Mouse (Mus musculus): ENCODE data around the gene Usp9x. TPM values are rescaled to one million over a fixed set of nuclear protein-coding genes. Genes with fewer than 3 reads are reported as not detected.

Gene Usp9x
- total RNA-seq (2014; rRNA removed) (238 and 345 TPM in 2 replicates), polyA plus RNA-seq (2015; fragmentation: Nextera tagmentation; extraction: Ambion mirVana) (15.1 and 25.7 TPM in 2 replicates)

DNA sequence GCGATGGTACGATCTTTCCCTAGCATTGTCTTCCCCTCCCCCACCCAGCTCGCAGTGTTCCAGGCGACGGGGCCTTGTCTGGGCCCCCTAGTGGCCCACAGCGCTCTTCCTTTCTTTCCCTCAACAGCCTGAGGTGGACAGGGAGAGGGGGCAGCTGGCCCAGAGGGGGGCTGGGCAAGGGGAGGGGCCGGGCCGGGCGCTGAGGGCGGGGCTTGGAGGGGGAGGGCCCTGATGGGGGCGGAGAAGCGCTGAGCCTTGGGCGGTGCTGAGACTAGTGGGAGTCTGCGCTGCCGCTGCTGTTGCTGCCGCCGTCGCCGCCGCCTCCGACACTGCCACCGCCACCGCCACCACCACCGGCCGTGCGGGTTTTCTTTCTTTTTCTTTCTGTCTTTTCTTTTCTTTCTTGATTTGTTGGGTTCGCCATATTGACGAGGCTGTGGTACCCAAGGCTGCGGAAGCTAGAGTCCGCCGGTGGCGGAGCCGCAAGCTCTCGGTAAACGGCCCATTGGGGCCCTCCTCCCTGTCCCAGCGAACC lies at the start of gene Usp9x:
Gene Usp9x, plus strand, starts transcription at position 258 of the 535 bp plus-strand sequence.
- no peaks in the 10 kb centered on the region for H3K4me1 ChIP-seq (ENCODE audit: insufficient read depth)
- 25% methylated on average over 30 of the region's 36 CpGs for WGBS
- ATAC-seq = peak; percentile 84

DNA sequence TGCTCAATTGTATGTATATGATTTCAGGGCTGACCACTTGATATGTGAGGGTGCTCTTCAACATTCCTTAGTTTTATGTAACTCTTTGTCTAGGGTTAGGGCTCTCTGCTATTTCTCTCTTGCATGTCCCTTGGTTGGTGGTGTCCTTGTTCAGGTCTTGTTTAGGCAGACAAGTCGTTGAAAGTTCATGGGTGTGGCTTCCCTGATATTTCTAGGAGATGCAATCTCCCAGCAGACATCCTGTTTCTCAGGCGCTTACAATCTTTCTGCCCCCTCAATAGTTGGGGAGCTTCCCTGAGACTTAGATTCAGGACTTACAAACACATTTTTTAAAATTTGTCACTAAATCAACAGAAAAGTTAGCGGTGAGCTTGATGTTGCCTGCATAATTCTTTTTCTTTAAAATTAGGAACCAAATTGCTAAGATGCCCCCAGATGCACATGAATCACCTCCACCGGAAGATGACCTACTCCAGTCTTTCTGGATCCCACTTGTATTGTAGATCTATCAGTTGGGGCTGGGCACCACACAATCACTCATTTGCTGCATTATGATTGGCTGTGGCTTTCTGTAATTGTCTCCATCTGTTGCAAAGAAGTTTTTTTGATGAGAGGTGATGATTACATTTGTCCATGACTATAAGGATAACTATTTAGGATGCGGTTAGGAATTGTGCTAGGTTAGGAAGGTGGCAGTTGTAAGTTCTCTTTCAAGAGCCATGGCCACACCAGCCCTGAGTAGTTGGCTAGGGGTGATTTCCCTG lies 48.6 kb upstream of the Usp9x start:
- Histone ChIP-seq H3K4me2 (ENCODE audit: low read depth) (no peak overlapping the region), H3K36me3 (ENCODE audit: insufficient read depth) (no peaks in the 10 kb centered on the region), H3K27ac (ENCODE audit: low read depth, low read length) (no peak overlapping the region), H3K4me1 (ENCODE audit: insufficient read depth) (no peaks in the 10 kb centered on the region), H3K4me3 (ENCODE audit: low read depth, low read length) (no peak overlapping the region), H3K9ac (no peak overlapping the region), H3K9me3 (ENCODE audit: low read length) (no peaks in the 10 kb centered on the region), H3K27me3 (ENCODE audit: insufficient read depth, low read length) (no peaks in the 10 kb centered on the region)
- ATAC-seq (no peak), DNase-seq (no peak)
- TF ChIP-seq CTCF (IDR thresholded peaks at IDR 0.05; ENCODE audit: low read depth) = no peak
- 84% methylated on average over 5 of the region's 5 CpGs for WGBS

More for the DNA sequence above, at the start of gene Usp9x:
- H3K9me3 ChIP-seq (ENCODE audit: low read length) = no peaks in the 10 kb centered on the region
- peak; percentile 93 for DNase-seq
- no peaks in the 10 kb centered on the region for H3K36me3 ChIP-seq (ENCODE audit: insufficient read depth)
- peak within 1 kb of the TSS; percentile 49 for H3K4me2 ChIP-seq (ENCODE audit: low read depth)
- peak within 1 kb of the TSS; percentile 84 for H3K9ac ChIP-seq
- H3K27me3 ChIP-seq (ENCODE audit: insufficient read depth, low read length) = no peaks in the 10 kb centered on the region
- peak; percentile 72 for TF ChIP-seq CTCF (IDR thresholded peaks at IDR 0.05; ENCODE audit: low read depth)
- peak within 1 kb of the TSS; percentile 96 for H3K27ac ChIP-seq (ENCODE audit: low read depth, low read length)
- H3K4me3 ChIP-seq (ENCODE audit: low read depth, low read length) = peak within 1 kb of the TSS; percentile 62

DNA sequence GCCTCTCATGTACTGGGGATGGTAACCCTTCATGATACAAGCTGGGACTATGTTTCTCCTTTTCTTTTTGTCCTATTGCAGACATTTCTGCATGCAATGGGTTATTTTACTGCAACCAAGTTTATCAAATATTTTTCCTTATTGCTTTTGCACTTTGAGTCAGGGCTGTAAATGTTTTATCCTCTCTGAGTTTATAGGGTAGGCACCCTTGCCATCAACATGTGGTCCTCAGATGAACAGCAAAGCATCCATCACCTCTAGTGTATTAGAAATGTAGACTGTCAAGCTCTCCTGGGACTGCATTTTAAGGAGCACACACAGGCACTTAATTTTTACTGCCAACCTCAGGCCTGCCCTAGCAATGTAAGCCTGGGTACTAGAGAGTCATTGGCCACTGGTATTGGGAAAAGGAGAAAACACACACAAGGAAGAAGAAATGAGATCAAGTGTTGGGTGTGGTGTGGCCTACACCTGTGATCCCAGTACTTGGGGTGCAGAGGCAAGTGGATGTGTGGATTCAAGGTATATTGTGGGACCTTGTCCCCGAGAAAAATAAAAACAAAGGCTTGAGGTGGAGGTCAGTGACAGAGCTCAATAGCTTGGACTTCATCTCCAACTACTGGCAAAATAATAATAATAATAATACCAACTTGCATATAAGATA lies 46.6 kb upstream of the Usp9x start:
- Histone ChIP-seq H3K9me3 (ENCODE audit: low read length) (no peaks in the 10 kb centered on the region), H3K4me3 (ENCODE audit: low read depth, low read length) (no peak overlapping the region), H3K9ac (no peak overlapping the region), H3K27ac (ENCODE audit: low read depth, low read length) (no peak overlapping the region), H3K27me3 (ENCODE audit: insufficient read depth, low read length) (no peaks in the 10 kb centered on the region), H3K36me3 (ENCODE audit: insufficient read depth) (no peaks in the 10 kb centered on the region), H3K4me2 (ENCODE audit: low read depth) (no peak overlapping the region), H3K4me1 (ENCODE audit: insufficient read depth) (no peaks in the 10 kb centered on the region)
- no peak for TF ChIP-seq CTCF (IDR thresholded peaks at IDR 0.05; ENCODE audit: low read depth)
- no peak for DNase-seq
- ATAC-seq = no peak
- 71% methylated on average over 1 of the region's 1 CpGs for WGBS

DNA sequence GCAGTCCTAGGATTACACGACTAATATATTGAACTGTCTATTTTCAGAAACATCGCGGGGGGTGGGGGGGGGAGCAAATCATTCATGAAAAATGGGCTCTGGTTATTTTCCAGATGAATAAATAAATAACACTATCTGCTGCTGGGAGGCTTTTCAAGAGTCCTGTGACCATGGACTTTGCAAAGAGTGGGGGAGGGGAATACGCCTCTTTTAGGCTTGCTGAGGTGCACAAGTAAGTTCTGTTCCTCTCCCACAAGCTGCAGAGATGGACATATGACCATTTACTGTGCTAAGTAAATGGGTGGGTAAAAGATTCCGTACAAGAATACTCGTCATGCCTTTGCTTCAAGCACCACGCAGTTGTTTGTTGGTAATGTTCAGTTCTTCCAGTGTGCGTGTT lies 46.0 kb upstream of the Usp9x start:
- DNase-seq = no peak
- Histone ChIP-seq H3K4me1 (ENCODE audit: insufficient read depth) (no peaks in the 10 kb centered on the region), H3K36me3 (ENCODE audit: insufficient read depth) (no peaks in the 10 kb centered on the region), H3K4me2 (ENCODE audit: low read depth) (no peak overlapping the region), H3K4me3 (ENCODE audit: low read depth, low read length) (no peak overlapping the region), H3K27me3 (ENCODE audit: insufficient read depth, low read length) (no peaks in the 10 kb centered on the region), H3K27ac (ENCODE audit: low read depth, low read length) (no peak overlapping the region), H3K9ac (no peak overlapping the region), H3K9me3 (ENCODE audit: low read length) (no peaks in the 10 kb centered on the region)
- ATAC-seq = no peak
- TF ChIP-seq CTCF (IDR thresholded peaks at IDR 0.05; ENCODE audit: low read depth) = no peak
- WGBS = 84% methylated on average over 8 of the region's 8 CpGs

DNA sequence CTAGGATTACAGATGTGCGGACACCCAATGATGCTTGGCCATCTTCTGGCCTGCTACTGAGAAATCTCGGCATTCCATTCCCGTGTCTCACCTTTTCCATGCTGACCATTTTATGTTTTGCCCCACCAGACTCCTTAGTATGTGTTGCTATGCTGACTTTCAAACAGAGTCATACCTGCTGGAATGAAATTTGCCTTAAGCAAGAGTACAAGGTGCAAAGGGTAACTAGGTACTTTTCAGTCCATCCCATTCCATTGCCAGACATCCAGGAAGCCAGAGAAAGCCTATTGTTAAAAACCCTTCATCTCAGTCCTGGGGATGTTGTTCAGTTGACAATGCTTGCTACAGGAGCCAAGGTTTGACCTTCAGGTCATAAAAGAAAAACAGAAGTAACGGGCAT lies 43.1 kb upstream of the Usp9x start:
- no peaks in the 10 kb centered on the region for H3K4me1 ChIP-seq (ENCODE audit: insufficient read depth)
- H3K9me3 ChIP-seq (ENCODE audit: low read length) = no peaks in the 10 kb centered on the region
- DNase-seq (no peak), ATAC-seq (no peak)
- no peak overlapping the region for H3K27ac ChIP-seq (ENCODE audit: low read depth, low read length)
- no peak overlapping the region for H3K4me3 ChIP-seq (ENCODE audit: low read depth, low read length)
- no peak for TF ChIP-seq CTCF (IDR thresholded peaks at IDR 0.05; ENCODE audit: low read depth)
- H3K27me3 ChIP-seq (ENCODE audit: insufficient read depth, low read length) = no peaks in the 10 kb centered on the region
- 92% methylated on average over 4 of the region's 4 CpGs for WGBS
- H3K36me3 ChIP-seq (ENCODE audit: insufficient read depth) = no peaks in the 10 kb centered on the region
- H3K4me2 ChIP-seq (ENCODE audit: low read depth) = no peak overlapping the region
- H3K9ac ChIP-seq = no peak overlapping the region

DNA sequence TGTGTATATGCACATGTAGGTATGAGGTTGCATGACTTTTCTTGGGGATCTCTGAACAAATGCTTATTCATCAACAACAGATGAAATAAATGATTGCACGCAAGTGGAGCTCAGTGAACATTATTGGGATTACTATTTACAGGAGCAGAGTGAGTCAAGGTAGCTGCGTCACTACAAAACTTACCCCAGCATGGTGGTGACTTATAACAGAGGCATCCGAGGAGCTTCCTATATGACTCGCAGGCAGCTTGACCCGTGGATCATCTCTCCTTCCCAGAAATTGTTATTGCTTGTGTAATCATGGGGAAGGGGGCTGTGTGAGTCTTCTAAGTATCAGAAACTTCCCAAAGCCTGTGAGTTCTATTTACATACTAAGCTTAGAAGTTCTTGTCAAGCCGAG lies 41.3 kb upstream of the Usp9x start:
- Histone ChIP-seq H3K9ac (no peak overlapping the region), H3K9me3 (ENCODE audit: low read length) (no peaks in the 10 kb centered on the region), H3K4me1 (ENCODE audit: insufficient read depth) (no peaks in the 10 kb centered on the region), H3K36me3 (ENCODE audit: insufficient read depth) (no peaks in the 10 kb centered on the region), H3K4me3 (ENCODE audit: low read depth, low read length) (no peak overlapping the region), H3K4me2 (ENCODE audit: low read depth) (no peak overlapping the region), H3K27ac (ENCODE audit: low read depth, low read length) (no peak overlapping the region), H3K27me3 (ENCODE audit: insufficient read depth, low read length) (no peaks in the 10 kb centered on the region)
- ATAC-seq (no peak), DNase-seq (no peak)
- TF ChIP-seq CTCF (IDR thresholded peaks at IDR 0.05; ENCODE audit: low read depth) = no peak
- WGBS = 91% methylated on average over 6 of the region's 6 CpGs

DNA sequence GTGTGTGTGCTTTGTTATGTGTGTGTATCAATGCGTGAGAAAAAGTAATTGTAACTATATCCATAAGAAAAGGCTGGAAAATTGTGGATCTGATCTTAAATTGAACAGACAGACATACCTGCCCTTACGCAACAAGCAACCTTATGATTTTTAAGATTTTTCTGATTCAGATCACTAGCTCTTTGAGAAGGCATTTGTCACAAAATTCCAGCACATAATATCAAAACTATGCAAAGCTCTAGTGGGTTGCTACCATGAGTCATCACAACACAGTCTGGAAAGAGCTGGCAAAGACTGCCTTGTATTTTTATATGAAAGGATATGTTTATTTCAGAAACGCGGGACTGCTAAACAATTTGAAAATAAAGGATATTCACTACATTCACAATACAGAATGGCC lies 34.2 kb upstream of the Usp9x start:
- no peaks in the 10 kb centered on the region for H3K4me1 ChIP-seq (ENCODE audit: insufficient read depth)
- ATAC-seq (no peak), DNase-seq (no peak)
- H3K9ac ChIP-seq = no peak overlapping the region
- H3K4me3 ChIP-seq (ENCODE audit: low read depth, low read length) = no peak overlapping the region
- no peak overlapping the region for H3K4me2 ChIP-seq (ENCODE audit: low read depth)
- WGBS = 82% methylated on average over 4 of the region's 4 CpGs
- H3K36me3 ChIP-seq (ENCODE audit: insufficient read depth) = no peaks in the 10 kb centered on the region
- no peak for TF ChIP-seq CTCF (IDR thresholded peaks at IDR 0.05; ENCODE audit: low read depth)
- no peak overlapping the region for H3K27ac ChIP-seq (ENCODE audit: low read depth, low read length)
- no peaks in the 10 kb centered on the region for H3K9me3 ChIP-seq (ENCODE audit: low read length)
- H3K27me3 ChIP-seq (ENCODE audit: insufficient read depth, low read length) = no peaks in the 10 kb centered on the region
